Mouse (Mus musculus) layer of hippocampus, adult 18-20 months (tissue): Measurements from ENCODE around the gene Rab42. TPM values are rescaled to one million over a fixed set of nuclear protein-coding genes. Genes with fewer than 3 reads are reported as not detected.

Source experiments
- DNase-seq, 2 experiments: peaks; one replicate each; pipeline ENCODE4 v3.0.0; 2022; ENCODE audit warnings: low spot score in 2 of 2
- long read RNA-seq: library from polyadenylated mRNA; stranded (forward); transcript quantifications from one replicate; pipeline ENCODE4 v2.0.0, GENCODE M21; 2021
- total RNA-seq, 2 experiments: library from RNA; stranded (reverse); gene quantifications; 2 replicates each; pipeline ENCODE4 v1.2.3; 2021

Gene Rab42
- 1 to 10 TPM; 1.2 to 2.5 TPM for total RNA-seq
- long read RNA-seq, partial matches to known transcripts, result 0 of 2 reads
- long read RNA-seq, other reads (novel, unspliced or antisense), result 0 of 2 reads

DNA sequence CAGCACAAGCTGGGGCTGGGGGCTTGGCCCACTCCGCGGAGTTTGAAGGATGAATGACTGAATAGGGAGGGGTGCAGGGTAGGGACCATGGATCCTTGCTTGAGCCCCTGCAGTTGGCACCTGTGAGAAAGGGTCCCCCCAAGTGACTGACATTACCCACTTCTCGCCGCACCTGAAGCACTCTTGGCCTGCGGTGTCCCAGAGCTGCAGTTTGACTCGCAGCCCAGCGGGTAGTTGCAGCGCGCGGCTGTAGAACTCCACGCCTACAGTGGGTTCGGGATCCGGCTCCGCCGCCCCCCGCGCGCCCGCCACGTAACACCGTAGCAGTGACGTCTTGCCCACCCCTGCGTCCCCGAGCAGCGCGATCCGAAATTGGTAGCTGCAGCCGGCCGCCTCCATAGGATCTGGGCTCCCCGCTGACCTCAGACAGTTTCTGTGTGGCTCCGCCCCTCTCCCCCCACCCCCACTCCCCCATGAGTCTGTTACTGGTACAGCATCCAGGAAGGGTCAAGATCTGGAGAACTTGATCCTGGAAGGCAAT, at the start of gene Rab42:
TSS of gene Rab42 (minus strand) at position 447 of the 541 bp plus-strand sequence.
- peak; percentile 39 to 67 for DNase-seq

DNA sequence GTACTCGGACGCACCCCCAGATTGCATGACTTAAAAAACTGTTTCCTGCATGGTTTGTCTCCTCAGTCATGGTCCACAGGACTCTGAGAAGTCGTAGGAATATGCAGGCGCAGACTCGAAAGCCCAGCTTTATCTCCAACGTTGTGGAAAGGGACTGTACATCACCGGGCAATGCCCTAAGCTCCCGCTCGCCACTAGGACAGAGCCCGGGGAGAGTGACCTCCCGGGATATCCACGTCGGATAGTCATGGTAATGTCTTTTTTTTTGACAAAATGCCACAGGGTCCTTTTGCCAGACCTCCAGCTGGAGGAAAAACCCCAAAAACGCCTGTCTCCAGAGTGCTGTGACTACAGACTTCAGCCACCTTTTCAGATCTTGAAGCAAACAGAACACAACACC, 49.6 kb upstream of the Rab42 start:
- no peak for DNase-seq

DNA sequence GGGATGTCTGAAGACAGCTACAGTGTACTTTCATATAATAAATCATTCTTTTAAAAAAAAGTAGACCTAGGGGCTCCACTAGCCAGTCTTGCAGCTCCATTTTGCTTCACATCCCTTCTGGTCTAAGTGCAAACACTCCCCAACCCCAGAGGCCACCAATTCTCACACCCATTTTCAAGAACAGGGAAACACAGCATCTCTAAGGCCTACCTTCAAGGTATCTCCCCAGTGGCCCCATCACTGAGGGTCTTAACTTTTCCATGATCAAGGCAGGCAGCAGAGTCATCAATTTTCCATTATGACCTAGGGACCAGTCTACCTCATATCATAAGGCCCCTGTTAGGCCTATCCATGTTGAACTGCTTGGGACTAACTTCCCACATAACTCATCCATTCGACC, 48.2 kb upstream of the Rab42 start:
- DNase-seq, result no peak

DNA sequence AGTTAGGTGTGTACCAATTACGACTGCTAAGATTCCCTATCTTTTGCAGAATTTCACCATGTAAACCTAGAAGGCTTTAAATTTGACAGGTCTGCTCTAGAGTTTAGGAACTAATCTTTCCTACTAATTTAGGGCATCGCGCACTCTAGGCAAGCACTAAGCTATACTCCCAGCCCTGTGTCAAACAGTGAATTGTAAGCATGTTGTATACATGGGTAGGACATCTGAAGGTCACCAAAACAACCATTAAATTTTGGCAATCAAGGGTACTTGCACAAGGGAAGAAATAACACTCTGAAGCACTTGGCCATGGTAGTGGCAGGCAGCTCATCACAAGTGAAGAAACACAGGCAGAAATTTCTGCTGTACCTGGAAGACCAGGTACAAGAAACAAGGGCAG, 47.7 kb upstream of the Rab42 start:
- no peak for DNase-seq

DNA sequence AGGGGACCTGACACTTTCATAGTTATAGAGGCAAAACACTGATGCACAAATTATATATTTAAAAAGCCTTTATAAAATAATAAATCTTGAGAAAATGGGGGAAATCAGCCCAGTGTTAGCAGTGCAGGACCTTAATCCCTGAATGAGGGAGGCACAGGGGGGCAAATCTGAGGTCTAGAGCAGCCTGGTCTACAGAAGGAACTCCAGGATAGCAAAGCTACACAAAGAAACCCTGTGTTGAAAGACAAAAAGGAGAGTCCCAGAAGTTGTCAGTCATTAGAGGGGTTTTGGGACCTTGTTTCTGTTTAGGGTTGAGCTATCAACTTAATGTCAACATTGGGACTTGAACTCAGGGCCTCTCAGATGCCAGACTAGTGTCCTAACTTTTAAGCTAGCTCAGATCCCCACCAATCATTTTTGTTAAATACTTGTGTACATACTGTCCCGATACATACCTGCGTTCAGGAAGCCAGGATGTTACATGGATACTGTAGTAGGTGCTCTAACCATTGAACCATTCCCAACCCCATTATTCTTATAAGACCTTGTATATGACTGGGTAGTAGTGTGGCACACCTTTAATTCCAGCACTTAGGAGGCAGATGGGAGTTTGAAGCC, 47.0 kb upstream of the Rab42 start:
- no peak for DNase-seq

DNA sequence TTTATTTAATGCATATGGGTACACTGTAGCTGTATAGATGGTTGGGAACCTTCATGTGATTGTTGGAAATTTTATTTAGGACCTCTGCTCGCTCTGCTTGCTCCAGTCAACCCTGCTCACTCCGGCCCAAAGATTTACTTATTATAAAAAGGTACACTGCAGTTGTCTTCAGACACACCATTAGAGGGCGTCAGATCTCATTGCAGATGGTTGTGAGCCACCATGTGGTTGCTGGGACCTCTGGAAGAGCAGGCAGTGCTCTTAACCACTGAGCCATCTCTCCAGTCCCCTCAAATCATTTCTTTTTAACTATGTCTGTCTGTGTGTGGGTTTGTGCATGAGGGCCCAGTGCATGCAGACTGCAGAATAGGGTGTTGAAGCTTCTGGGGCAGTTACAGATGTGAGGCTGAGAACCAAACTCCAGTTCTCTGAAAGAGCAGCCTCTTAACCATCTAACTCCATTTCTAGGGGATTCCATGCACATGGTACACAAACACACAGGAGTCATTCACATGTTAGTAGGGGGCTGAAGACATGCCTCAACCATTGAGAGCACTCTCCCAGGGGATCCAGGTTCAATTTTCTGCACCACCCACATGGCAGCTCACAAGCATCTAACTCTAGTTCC, 46.4 kb upstream of the Rab42 start:
- no peak for DNase-seq

DNA sequence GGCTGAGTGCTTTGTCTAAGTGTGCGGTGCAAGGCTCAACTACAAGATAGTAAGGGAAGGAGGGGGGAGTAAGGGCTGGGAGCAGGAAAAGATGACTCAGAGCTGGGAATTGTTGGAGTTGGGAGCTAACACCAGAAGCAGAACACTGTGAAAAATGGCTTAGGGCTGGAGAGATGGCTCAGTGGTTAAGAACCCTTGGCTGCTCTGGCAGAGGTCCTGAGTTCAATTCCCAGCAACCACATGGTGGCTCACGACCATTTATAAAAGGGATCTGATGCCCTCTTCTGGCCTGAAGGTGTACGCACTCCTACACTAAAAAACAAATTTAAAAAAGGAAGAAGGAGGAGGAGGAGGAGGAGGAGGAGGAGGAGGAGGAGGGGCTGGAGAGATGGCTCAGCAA, 43.5 kb upstream of the Rab42 start:
- DNase-seq, result no peak

DNA sequence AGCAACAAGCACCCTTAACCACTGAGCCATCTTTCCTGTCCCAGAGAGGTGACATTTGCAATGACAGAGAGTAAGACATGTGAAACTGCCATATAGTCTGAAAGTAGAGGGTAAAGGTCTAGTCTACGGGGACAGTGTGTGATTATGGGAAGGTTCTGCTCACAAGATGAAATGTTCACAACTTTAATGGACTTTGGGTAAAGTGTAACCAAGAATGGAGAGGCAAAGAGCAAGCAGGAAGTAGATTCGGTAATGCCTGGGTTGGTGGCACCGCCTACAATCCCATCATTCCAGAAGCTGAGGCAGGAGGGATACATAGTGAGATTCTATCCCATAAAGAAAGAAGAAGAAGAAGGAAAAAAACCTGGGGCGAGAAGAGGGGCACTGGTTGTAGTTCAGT, 43.1 kb upstream of the Rab42 start:
- no peak for DNase-seq

DNA sequence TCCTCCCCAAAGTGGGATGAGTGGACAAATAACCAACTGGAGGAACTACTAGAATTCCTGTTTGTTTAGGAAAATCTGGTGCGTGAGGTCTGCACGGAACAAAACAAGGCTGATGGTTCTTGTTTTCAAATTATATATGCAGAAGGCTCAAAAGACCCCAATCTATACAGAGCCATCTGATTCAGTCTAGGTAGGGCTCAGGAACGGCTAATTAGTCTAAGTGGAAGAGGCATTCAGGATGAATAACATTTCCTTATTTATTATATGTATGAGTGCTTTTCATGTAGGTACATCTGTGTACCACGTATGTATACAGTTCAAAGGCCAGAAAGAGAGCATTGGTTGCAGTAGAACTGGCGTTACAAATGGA, 42.6 kb upstream of the Rab42 start:
- no peak for DNase-seq

DNA sequence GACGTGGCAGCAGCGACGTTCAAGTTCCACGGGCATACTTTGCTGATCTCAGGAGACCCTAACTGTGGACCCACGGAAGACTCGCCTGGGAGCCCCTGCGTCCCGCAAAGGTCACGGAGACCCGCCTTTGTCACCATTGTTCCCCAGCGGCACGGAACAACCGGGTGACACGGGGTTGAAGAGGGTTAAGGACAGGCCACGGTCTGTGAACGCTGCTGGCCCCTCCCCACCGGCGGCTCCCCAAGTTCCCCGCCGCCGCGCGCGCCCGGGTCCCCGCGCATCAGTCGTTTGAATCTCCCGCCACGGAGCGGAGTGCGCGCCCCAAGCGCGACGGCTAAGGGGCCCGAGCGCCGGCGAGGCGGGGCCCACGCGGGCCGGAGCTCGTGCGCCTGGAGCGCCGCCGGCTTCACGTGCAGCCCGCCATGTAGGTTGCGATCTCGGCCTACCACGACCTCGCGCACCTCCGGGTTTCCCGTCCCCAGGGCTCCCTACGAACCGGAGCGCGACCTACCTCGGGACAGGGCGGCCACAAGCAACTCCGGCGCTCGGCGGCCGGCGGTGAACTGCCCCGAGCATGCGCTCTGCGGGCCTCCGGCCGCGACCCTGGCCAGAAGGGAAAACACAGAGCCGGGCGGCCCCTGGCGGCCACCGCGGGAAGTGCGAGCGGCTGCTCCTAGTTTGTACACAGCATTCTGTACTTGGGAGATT, 42.1 kb upstream of the Rab42 start:
- DNase-seq, result peak; percentile 85 to 98

DNA sequence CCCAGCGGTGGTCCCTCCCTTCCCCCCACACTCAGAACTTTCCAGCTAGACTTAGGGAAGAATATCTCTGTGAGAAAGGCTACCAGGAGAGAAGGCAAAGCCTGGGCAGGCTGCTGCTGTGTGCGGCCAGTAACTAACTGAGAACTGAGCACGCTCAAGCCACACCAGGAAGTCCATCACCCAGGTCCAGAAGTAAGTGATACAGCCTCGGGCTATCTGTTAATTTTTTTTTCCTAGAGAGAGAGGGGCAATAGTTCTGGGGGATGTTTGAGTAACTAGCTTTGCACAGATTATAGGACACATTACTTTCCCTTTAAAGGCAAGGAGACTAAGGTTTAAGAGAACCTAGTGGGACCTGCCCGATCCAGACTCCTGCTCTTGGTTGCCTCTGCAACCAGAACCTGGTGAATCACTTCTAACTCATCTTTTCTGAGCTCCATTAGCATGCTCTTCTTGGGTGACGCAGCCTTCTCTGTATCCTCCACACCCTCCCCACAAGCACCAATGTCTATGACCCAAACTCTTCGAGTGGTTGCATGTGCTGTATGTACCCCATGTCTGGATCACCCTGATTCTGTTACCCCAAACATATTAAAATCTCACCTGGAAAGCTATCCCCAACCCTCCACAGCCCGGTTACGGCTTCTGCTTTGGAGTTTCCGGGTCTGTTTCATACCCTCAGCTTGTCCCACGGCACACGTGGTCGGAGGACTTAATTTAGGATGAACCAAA, 41.4 kb upstream of the Rab42 start:
- no peak for DNase-seq

DNA sequence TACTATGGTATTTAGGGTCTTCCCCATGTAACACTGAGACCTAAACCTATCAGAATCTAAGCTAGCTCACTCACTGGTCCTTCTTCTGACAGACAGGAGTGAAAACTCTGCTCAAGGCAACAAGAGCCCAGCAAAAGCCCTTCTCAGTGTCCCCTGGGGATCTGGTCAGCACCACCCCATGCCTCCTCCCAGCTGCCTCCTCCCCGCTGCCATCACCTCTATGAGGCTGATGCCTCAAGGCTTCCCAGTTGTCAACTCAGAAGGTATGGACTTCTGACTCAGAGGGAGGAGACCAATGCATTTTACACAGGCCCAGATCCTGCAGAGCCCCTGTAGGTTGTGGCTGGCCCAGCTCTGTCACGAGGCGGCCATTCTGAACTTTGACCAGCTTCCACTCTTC, 38.3 kb upstream of the Rab42 start:
- no peak for DNase-seq

DNA sequence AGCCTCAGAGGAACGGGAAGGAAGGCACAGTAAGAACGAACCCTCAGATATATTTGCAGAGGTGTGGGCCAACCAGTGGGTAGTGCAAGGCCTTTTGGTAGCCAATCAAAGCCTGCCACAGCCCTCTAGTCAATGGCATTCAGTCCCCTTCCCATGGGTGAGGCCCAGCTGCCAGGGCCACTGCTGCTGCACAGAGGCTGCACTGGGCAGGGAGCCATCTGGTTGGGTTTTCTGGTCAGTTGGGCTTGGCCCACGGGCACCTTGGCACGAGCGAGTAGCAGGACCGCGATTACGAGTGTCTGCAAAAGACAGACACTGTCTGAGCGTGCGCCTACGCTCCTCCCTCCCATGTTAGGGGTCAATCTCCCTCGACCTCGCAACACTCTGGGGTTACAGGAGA, 35.8 kb upstream of the Rab42 start:
- peak in 1 of 2 experiments; percentile 40 for DNase-seq

DNA sequence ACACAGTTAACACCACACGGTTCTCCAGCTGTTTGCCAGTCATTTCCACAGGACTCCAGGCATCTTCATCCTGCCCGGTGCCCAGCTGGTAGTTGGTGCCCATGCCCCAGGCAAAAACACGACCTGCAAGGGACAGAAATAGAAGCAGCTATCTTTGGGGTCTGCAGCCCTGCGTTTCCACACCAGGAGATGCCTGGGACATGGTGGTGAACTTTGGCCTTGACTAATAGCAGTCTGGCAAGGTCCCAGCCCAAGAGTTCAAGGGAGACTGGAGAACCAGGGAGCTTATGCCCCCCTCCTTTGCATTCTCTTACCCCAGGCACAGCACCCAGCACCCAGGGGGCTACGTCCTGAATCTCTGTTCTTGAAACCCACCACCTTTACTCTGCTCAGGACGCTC, 29.7 kb upstream of the Rab42 start:
- DNase-seq, result no peak

DNA sequence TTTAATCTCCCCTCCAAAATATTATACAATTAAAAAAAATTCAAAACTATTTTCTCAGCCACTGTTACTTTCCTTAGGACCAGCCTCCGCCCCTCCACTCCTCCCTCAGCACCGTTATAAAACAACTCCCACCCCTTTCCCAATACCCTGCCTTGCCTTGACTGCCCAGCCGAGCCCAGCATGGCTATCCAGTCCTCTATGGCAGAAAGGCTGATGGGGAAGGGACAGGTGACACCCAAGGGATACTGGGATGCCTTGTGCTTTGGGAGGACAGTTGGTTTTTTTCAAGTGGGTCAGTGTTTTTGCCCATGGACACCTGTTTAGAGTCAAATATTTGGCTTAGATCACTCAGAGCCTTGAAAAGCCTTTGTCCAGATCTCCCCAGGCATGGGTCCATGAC, 28.8 kb upstream of the Rab42 start:
- DNase-seq, result no peak

DNA sequence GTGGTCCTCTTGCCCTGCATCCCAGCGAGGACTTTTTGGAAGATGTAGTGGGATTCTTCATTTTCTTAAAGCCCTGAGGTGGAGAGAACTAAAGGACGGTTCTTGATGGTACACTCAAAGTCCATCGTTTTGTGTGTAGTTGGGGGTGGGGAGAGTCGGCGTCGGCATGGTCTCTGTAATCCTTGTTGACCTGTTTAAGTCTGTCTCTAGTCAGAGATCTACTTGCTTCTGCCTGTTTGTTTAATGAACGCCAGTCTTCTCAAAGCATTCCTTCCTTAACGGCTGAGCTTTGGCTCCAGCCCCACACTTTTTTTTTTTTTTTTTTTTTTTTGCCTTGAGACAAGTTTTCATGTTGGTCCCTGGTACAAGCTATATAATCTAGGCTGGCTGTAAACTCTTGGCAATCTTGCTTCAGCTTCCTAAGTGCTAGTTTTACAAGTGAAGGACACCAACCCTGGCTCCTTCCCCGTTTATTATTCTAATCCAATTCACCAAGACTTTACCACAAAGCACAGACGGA, 26.7 kb upstream of the Rab42 start:
- no peak for DNase-seq

DNA sequence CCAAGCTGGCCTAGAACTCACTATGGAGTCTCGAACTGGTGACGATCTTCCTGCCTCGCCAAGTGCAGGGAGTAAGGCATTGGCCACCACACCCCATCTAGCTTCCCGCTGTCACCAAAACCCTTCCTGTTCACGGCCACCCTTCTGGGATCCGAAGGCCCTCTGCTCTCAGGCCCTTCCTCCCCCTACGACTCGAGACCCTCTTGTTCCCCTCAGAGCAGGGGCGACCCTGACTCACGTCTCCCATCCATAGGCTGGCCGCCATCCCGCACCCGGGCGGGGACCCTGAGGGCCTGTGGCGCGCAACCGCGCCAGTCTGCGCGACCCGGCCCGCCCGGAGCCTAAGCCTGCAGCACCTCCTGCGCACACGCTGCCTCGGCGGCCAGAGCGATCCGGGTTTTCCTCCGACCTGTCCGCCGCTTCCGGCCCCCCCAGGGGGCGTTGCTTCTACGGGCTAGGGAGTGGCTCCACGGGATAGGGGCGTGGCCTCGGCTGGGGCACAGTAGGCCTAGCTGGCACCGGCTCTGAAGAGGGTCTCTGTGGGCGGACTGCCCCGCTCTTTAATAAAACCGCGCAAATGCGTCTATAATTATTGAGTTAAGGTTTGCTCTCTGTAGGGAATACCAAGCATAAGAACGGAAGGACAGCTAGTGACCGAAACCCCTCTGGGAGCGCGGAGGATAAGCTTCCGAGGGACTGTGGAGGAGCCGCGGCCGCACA, 26.1 kb upstream of the Rab42 start, which contains the start of gene Trnau1ap:
TSS of gene Trnau1ap (minus strand) at position 424 of the 720 bp plus-strand sequence.
- peak; percentile 65 to 81 for DNase-seq

DNA sequence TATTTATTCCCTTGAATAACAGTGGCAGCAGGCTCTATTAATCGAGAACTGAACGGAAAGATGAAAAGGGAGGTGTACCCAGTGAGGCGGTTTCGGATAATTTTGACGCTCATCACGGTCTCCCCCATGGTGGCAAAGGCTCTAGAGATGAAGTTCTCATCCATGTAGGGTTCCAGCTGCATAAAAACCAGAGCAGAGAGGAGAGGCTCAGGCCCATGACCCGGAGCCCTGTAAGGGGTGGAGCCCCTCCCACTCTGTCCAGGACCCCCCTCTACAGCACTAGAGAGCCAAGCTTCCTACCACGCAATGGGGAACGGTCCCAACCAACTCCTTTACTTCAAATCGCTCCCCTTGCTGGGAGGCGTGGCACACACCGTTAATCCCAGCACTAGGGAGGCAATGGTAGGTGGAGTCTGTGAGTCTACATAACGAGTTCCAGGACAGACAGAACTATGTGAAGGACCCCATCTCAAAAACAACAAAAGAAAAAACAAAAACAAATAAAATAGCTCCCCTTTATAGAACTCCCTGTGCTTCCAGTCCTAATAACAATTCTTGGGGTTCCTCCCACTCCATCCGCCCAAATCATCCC, 25.3 kb upstream of the Rab42 start:
- DNase-seq, result no peak

DNA sequence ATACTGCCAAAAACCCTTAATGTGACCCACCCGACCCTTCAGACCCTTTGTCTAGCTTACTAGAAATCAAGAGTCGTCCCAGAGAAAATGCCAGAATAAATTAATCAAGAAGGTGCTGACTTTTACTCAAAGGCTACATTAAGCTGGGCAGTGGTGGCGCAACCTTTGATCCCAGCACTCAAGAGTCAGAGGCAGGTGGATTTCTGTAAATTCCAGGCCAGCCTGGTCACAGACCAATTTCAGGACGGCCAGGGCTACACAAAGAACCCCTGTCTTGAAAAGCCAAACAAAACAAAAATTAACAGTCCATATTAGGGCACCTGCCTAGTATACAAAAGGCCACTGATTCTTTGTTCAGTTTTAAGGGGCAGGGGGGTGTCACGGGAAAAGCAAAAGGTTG, 23.3 kb upstream of the Rab42 start:
- no peak for DNase-seq

DNA sequence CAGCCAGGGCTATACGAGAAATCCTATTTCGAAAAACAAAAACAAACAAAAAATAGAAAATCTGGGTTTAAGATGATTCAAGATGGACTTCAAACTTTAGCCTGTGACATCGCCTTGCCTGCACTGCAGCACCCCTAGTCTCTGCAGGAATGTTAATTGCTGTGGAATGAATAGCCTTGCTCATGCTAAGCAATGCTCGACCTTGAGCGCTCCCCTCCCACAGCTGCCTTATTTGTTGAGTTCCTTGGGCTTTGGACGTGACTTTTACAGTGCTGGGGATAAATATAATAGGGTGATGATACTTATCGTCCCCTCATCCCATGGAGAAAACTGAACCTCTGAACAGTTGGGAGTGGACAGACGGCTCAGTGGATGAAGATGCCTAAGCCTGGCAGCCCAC, 12.5 kb upstream of the Rab42 start:
- DNase-seq, result no peak
